Mouse (Mus musculus) olfactory bulb, adult 2 months (tissue): ENCODE data around the gene Ppp1r1b.

Experiments used
- CTCF ChIP-seq: fragments of 200-500 bp; IDR thresholded peaks from 2 replicates; pipeline ENCODE4 v1.5.1; 2012; ENCODE audit warnings: low read depth, mild to moderate bottlenecking, low read length, moderate library complexity; ENCODE audit not compliant: insufficient read depth
- POLR2A ChIP-seq: fragments of 200-500 bp; IDR thresholded peaks from 2 replicates; pipeline ENCODE4 v1.6.1; 2012; ENCODE audit warnings: mild to moderate bottlenecking, low read depth, low read length, moderate library complexity; ENCODE audit not compliant: insufficient read depth

DNA sequence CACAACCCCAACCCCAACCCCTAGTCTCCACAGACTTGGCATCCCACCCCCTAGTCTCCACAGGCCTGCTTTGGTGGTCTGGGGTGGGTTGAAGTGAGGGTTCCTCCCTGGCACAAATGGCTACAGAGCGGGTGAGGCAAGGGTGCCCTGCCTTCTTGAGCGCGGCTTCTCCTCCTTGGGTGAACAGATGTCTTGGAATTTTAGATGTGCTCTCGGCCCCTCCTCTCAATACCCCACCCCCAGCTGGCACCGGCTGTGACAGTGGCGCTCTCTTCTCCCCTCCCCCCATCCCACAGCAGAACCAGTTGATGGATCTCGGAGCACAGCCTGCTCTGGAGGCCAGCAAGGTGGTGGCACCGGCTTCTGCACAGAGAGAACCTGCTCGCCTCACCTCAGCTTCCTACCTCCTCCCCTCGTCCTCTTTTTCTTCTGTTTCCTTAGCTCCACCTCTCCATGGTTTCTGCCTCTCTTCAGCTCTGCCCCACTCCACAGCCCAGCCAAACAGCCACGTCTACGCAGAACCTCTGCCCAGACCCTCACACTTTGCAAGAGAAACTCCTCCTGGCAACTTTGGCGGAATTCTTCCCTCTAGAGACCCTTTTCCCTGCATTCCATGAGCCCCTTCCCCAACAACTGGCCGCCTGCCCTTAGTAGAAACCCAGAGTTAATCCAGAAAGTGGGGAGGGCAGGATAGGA lies 29.6 kb upstream of the Ppp1r1b start:
- TF ChIP-seq POLR2A (no peak), CTCF (no peak)
